Mouse (Mus musculus): ENCODE results near the gene Lzic.

DNA sequence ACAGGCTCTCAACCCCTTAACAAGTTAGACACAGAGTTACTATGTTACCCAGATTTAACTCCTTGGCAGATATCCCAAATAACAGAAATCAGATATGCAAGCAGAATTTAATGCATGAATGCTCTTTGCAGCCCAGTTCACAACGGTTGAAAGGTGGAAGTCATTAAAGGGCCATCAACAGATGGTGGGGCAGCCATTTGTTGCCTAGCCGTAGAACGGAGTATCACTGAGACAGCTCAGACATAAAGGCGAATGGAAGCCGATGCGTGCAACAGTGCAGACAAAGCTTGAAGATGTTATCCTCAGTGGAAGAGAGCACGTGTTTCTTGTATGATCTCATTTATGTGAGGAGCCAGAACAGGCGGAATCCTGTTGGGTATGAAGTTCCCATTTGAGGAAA, 44.5 kb upstream of the Lzic start:
- TF ChIP-seq TAL1 (IDR thresholded peaks at IDR 0.05; ENCODE audit: low read length) (no peak), GATA1 (IDR thresholded peaks at IDR 0.05; ENCODE audit: low read length) (no peak)
